Mouse (Mus musculus): Measurements from ENCODE around the gene Lyve1. TPM values are rescaled to one million over a fixed set of nuclear protein-coding genes. Genes with fewer than 3 reads are reported as not detected.

Lyve1 gene
- not detected for polyA plus RNA-seq (2017; shearing (Covaris generic))

GRCm38 (mm10) chr7:110862751-110863289, at the start of gene Lyve1:
Gene Lyve1, minus strand, starts transcription at chr7:110863239.

GRCm38 (mm10) chr7:110843916-110844874, 18.8 kb downstream of the Lyve1 start, which contains the start of gene Rnf141:
Gene Rnf141, minus strand, starts transcription at chr7:110844457.

Other genes with a start within 250 kb of the Lyve1 start
- gene Sbf2, start 248.3 kb downstream of the Lyve1 start, polyA plus RNA-seq (2017; shearing (Covaris generic)) = 7.2 TPM
- gene Adm, start 235.6 kb downstream of the Lyve1 start, polyA plus RNA-seq (2017; shearing (Covaris generic)) = 1.1 TPM
- gene Ampd3, start 95.0 kb downstream of the Lyve1 start, polyA plus RNA-seq (2017; shearing (Covaris generic)) = 2.6 TPM
- 13.3 TPM for gene Rnf141, start 18.8 kb downstream of the Lyve1 start, polyA plus RNA-seq (2017; shearing (Covaris generic))
- 1.4 TPM for gene Mrvi1, start 119.2 kb upstream of the Lyve1 start, polyA plus RNA-seq (2017; shearing (Covaris generic))
- 52.6 TPM for gene Ctr9, start 165.7 kb upstream of the Lyve1 start, polyA plus RNA-seq (2017; shearing (Covaris generic))
- gene Eif4g2, start 219.8 kb upstream of the Lyve1 start, polyA plus RNA-seq (2017; shearing (Covaris generic)) = 969 TPM

Measured in effector memory CD4-positive, alpha-beta T cell, adult 5 months (primary cell).